Mouse (Mus musculus) liver, embryonic 15.5 days (tissue): ENCODE data around the gene Slc35d3. TPM values are rescaled to one million over a fixed set of nuclear protein-coding genes. Genes with fewer than 3 reads are reported as not detected.

ENCODE experiments used
- ATAC-seq: fragments of 200-750 bp; cut with Nextera tagmentation; 2 replicates; pipeline ENCODE4 v1.8.0; 2017; ENCODE audit warnings: moderate number of reproducible peaks, mild to moderate bottlenecking, moderate library complexity; ENCODE audit not compliant: insufficient read depth
- H3K27ac ChIP-seq: fragments of 300-500 bp; sonication (generic); replicated peaks from 2 replicates; pipeline ENCODE4 v1.5.1; 2015; ENCODE audit warnings: mild to moderate bottlenecking, inconsistent platforms
- H3K27me3 ChIP-seq: fragments of 300-500 bp; sonication (generic); 2 replicates; pipeline ENCODE4 v1.6.1; 2015; ENCODE audit warnings: mild to moderate bottlenecking, inconsistent platforms
- H3K36me3 ChIP-seq: fragments of 300-500 bp; sonication (generic); replicated peaks from 2 replicates; pipeline ENCODE4 v1.6.1; 2015; ENCODE audit warnings: moderate library complexity, mild to moderate bottlenecking, inconsistent platforms
- H3K4me1 ChIP-seq: fragments of 300-500 bp; sonication (generic); replicated peaks from 2 replicates; pipeline ENCODE4 v1.6.1; 2015; ENCODE audit warnings: inconsistent platforms
- H3K4me2 ChIP-seq: fragments of 300-500 bp; sonication (generic); 2 replicates; pipeline ENCODE4 v1.6.1; 2015; ENCODE audit warnings: moderate library complexity, mild to moderate bottlenecking, inconsistent platforms
- H3K4me3 ChIP-seq: fragments of 300-500 bp; sonication (generic); replicated peaks from 2 replicates; pipeline ENCODE4 v1.5.1; 2015; ENCODE audit warnings: mild to moderate bottlenecking, inconsistent platforms
- H3K9ac ChIP-seq: fragments of 300-500 bp; sonication (generic); 2 replicates; pipeline ENCODE4 v1.6.1; 2015; ENCODE audit warnings: moderate library complexity, mild to moderate bottlenecking, inconsistent platforms
- H3K9me3 ChIP-seq: fragments of 300-500 bp; sonication (generic); replicated peaks from 2 replicates; pipeline ENCODE4 v1.6.1; 2016; ENCODE audit warnings: inconsistent platforms
- WGBS: fragments of 180-500 bp; shearing (Covaris S2); methylation state at CpG from one replicate; pipeline ENCODE4 v1.1.7; 2015; ENCODE audit warnings: mixed read lengths; ENCODE audit not compliant: insufficient replicate concordance; 5-methylcytosine and 5-hydroxymethylcytosine counted together
- polyA plus RNA-seq: library from polyadenylated mRNA; unstranded; fragments of >200 nt; fragmentation: Nextera tagmentation; extraction: Ambion mirVana; gene quantifications from 2 replicates; pipeline ENCODE4 v1.2.1, GENCODE M21; 2015

Slc35d3 gene
- polyA plus RNA-seq, 1 experiment from 2014 or later, result 2.0 TPM

DNA sequence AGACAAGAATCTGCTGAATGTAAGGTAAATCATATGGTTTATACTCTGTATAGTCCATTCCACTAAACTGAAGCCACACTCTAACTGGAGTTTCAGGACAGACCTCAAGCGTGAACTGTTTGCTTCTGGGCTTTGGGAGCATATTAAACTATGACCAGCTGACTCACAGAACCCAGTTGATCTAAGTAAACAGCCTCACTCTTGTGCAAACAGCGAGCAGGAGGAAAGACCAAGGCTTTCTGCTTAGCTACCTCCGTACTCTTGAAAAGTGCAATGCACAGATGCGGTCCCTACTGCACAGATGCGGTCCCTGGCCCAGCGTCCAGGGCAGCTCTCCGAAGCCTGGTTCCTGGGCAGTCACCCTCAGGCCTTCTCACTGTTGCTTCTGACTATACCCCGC, 26.0 kb upstream of the Slc35d3 start:
- no peak overlapping the region for H3K9ac ChIP-seq
- H3K27me3 ChIP-seq, result no peaks in the 10 kb centered on the region
- peak; percentile 61 for ATAC-seq
- H3K4me3 ChIP-seq, result no peak overlapping the region
- peak overlapping the region; percentile 17 for H3K4me2 ChIP-seq
- H3K9me3 ChIP-seq, result no peaks in the 10 kb centered on the region
- H3K27ac ChIP-seq, result no peak overlapping the region; the same call in 1 of the 2 replicates
- H3K4me1 ChIP-seq, result peaks cover 14% of the 10 kb centered on the region; the same call in 1 of the 2 replicates
- H3K36me3 ChIP-seq, result no peaks in the 10 kb centered on the region
- WGBS, result 69% methylated on average over 8 of the region's 8 CpGs

- WGBS, result 71% methylated on average over 7 of the region's 7 CpGs
- Histone ChIP-seq H3K9ac (no peak overlapping the region), H3K36me3 (no peaks in the 10 kb centered on the region), H3K4me2 (peak overlapping the region; percentile 17), H3K27ac (no peak overlapping the region; the same call in 1 of the 2 replicates), H3K9me3 (no peaks in the 10 kb centered on the region), H3K4me3 (no peak overlapping the region), H3K4me1 (peaks cover 14% of the 10 kb centered on the region; the same call in 1 of the 2 replicates), H3K27me3 (no peaks in the 10 kb centered on the region)
- ATAC-seq, result no peak
Measured at GRCm38 (mm10) chr10:19876669-19877068, 25.4 kb upstream of the Slc35d3 start.

DNA sequence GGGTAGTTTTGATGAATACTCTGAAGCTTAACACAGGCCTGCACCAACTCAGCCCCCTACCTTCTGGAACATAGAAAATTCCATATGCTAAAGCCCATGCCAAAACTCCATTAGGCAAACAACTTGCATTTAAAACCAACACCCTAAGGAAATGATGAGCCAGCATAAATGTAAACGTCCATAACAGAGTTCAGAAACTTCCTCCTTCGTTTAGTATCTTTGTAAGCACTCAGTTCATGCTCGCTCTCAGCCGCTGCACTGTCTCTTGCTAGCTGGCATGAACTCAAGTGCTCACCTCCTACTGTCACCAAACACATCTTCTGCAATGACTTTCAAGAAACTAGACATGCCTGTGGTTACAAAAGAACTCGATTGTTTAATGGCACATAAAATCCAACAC, 24.1 kb upstream of the Slc35d3 start:
- Histone ChIP-seq H3K9me3 (no peaks in the 10 kb centered on the region), H3K27me3 (no peaks in the 10 kb centered on the region), H3K4me1 (peaks cover 14% of the 10 kb centered on the region; the same call in 1 of the 2 replicates), H3K4me2 (no peak overlapping the region), H3K9ac (no peak overlapping the region), H3K36me3 (no peaks in the 10 kb centered on the region), H3K27ac (no peak overlapping the region), H3K4me3 (no peak overlapping the region)
- 38% methylated on average over 5 of the region's 5 CpGs for WGBS
- ATAC-seq, result no peak

DNA sequence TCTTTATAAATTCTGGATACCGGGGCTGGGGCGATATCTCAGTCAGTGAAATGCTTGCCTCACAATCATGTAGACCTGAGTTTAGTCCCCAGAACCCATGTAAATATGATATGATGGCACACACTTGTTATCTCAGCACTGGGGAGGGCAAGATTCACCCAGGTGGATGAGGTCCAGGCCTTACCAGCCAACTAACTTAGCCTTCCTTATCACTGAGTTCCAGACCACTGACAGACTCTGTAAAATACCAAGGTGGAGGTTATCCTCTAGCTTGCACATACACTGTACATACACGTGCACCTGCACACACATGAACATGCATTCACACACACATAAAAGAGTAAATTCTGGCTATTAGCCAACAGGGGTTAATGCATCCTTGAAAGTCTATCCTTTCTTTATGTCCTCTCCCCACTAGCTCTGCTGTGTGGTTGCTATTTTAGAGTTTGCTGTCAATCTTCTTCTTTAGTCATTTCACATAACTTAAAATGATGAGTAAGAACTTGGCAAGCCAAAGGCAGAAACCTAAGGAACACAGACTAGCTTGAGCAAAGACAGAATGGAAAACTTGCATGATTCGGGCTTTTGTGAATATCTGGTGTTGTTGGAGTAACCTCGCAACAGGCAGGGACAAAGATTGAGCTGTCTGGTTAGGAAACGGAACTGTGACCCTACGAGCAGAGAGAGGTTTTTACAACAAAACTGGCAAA, 4.5 kb upstream of the Slc35d3 start:
- 50% methylated on average over 7 of the region's 7 CpGs for WGBS

GRCm38 (mm10) chr10:19853609-19854008, 2.4 kb upstream of the Slc35d3 start:
- no peak overlapping the region for H3K27ac ChIP-seq
- H3K36me3 ChIP-seq, result no peaks in the 10 kb centered on the region
- no peak overlapping the region for H3K4me2 ChIP-seq
- no peak for ATAC-seq
- H3K27me3 ChIP-seq, result peaks cover 60% of the 10 kb centered on the region
- no peaks in the 10 kb centered on the region for H3K9me3 ChIP-seq
- H3K9ac ChIP-seq, result no peak overlapping the region
- peaks cover 39% of the 10 kb centered on the region for H3K4me1 ChIP-seq
- WGBS, result 25% methylated on average over 2 of the region's 2 CpGs
- no peak overlapping the region for H3K4me3 ChIP-seq

More for the DNA sequence above, 4.5 kb upstream of the Slc35d3 start:
- Histone ChIP-seq H3K36me3 (0 out of 2 replicates have a peak, but pooled peaks cover 3% of the 10 kb centered on the region), H3K4me1 (peaks cover 19% of the 10 kb centered on the region), H3K27ac (no peak overlapping the region), H3K9ac (no peak overlapping the region), H3K4me2 (no peak overlapping the region), H3K27me3 (peaks cover 39% of the 10 kb centered on the region), H3K4me3 (no peak overlapping the region), H3K9me3 (no peaks in the 10 kb centered on the region)
- ATAC-seq, result peak; percentile 37; the same call in 1 of the 2 replicates

- Histone ChIP-seq H3K4me3 (no peak overlapping the region), H3K4me1 (peaks cover 39% of the 10 kb centered on the region), H3K4me2 (no peak overlapping the region), H3K27ac (no peak overlapping the region), H3K36me3 (no peaks in the 10 kb centered on the region), H3K27me3 (peaks cover 67% of the 10 kb centered on the region), H3K9ac (no peak overlapping the region), H3K9me3 (no peaks in the 10 kb centered on the region)
- no peak for ATAC-seq
- 29% methylated on average over 6 of the region's 6 CpGs for WGBS
Measured at GRCm38 (mm10) chr10:19852776-19853175, 1.5 kb upstream of the Slc35d3 start.

DNA sequence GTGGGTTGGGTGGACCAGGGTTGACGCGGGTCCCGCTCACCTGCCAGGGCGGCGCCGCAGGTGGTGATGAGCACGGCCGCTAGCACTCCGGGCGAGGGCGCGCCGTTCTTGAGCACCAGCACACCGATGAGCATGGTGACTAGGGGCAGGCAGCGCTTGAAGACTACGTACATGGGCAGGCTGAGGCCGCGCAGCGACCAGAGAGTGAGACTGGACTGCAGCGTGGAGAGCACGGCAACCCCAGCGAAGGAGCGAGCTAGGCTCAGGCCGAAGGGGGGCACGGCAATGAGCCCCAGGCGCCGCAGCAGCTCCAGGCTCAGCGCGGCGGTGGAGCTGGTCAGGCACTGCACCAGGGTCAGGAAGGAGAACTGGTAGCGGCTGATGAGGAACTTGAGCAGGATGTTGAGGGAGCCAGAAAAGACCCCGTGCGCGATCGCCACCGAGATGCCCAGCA, 688 bp downstream of the Slc35d3 start:
- peak overlapping the region; percentile 47 for H3K4me3 ChIP-seq
- no peaks in the 10 kb centered on the region for H3K9me3 ChIP-seq
- peaks cover 70% of the 10 kb centered on the region for H3K27me3 ChIP-seq
- H3K27ac ChIP-seq, result no peak overlapping the region
- H3K36me3 ChIP-seq, result no peaks in the 10 kb centered on the region
- no peak overlapping the region for H3K9ac ChIP-seq
- under 1% methylated on average over 36 of the region's 36 CpGs for WGBS
- ATAC-seq, result no peak
- H3K4me2 ChIP-seq, result peak overlapping the region; percentile 72
- H3K4me1 ChIP-seq, result peaks cover 33% of the 10 kb centered on the region

DNA sequence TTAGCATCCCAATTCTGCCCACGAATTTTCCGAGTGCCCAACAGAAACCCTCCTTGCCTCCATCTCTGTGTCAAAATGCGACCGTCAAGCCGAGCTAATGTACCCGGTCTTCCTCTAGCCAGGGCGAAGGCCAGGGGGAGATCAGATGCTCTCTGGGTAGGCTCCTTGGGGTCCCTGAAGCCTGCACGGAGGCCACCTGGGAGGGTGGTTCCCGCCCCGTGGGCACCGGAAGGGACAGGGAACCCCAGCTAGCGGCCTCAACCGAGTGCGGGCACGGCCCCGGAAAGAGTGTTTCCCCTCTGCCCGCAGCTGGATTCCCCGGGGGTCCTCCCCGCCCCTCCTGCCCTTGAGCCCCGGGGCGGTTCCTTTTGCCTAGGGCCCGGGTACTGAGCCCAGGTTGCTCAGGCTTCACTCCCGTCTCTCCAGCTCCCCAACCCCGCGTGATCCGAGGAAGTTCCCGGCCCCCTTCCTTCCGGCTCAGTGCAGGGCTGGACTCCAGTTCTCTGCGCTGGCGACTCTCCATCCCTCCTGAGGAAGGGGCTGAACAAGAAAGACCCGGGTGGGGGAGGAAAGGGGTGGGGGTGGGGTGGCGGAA, 1.4 kb downstream of the Slc35d3 start:
- no peaks in the 10 kb centered on the region for H3K9me3 ChIP-seq
- peak overlapping the region; percentile 72 for H3K4me2 ChIP-seq
- H3K4me3 ChIP-seq, result peak overlapping the region; percentile 47
- no peak overlapping the region for H3K9ac ChIP-seq
- ATAC-seq, result peak; percentile 34; the same call in 1 of the 2 replicates
- no peak overlapping the region for H3K27ac ChIP-seq
- H3K4me1 ChIP-seq, result peaks cover 31% of the 10 kb centered on the region
- H3K27me3 ChIP-seq, result peaks cover 70% of the 10 kb centered on the region
- WGBS, result under 1% methylated on average over 32 of the region's 32 CpGs
- H3K36me3 ChIP-seq, result no peaks in the 10 kb centered on the region

GRCm38 (mm10) chr10:19848928-19849770, 2.1 kb downstream of the Slc35d3 start:
- no peak for ATAC-seq
- peaks cover 64% of the 10 kb centered on the region for H3K27me3 ChIP-seq
- peaks cover 31% of the 10 kb centered on the region for H3K4me1 ChIP-seq
- no peak overlapping the region for H3K9ac ChIP-seq
- H3K9me3 ChIP-seq, result no peaks in the 10 kb centered on the region
- H3K36me3 ChIP-seq, result no peaks in the 10 kb centered on the region
- H3K27ac ChIP-seq, result no peak overlapping the region
- H3K4me2 ChIP-seq, result peak overlapping the region; percentile 72
- peak overlapping the region; percentile 47 for H3K4me3 ChIP-seq
- 4% methylated on average over 44 of the region's 44 CpGs for whole genome bisulfite sequencing

DNA sequence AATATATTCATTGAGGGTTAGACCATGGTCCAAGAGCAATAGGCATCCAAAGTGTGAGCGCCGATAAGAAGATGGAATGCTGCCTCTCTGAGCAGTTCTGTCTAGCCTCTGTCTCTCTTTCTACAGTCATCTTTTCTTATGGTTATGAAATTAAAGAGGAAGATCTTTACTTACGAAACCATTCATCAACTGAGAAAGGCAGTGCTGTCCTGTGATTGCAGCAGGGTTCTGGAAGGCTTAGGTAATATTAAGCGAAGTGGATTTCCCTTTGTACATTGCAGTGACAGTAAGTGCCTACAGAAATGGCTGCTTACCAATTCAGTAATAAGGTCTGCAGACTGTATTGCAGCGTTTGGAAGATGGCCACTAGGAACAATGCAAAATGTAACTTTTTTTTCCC, 11.4 kb downstream of the Slc35d3 start:
- Histone ChIP-seq H3K27me3 (peaks cover 4% of the 10 kb centered on the region; the same call in 1 of the 2 replicates), H3K27ac (no peak overlapping the region), H3K36me3 (no peaks in the 10 kb centered on the region), H3K4me3 (no peak overlapping the region), H3K9me3 (no peaks in the 10 kb centered on the region), H3K4me1 (no peaks in the 10 kb centered on the region), H3K4me2 (no peak overlapping the region), H3K9ac (no peak overlapping the region)
- WGBS, result 57% methylated on average over 5 of the region's 5 CpGs
- ATAC-seq, result no peak
